Mouse (Mus musculus) midbrain, embryonic 15.5 days (tissue): Measurements from ENCODE around the gene Plxna2. TPM values are rescaled to one million over a fixed set of nuclear protein-coding genes. Genes with fewer than 3 reads are reported as not detected.

ENCODE experiments used
- ATAC-seq: fragments of 200-750 bp; cut with Nextera tagmentation; replicated peaks from 2 replicates; pipeline ENCODE4 v1.8.0; 2017; ENCODE audit warnings: moderate TSS enrichment
- H3K27ac ChIP-seq: fragments of 300-500 bp; sonication (generic); 2 replicates; pipeline ENCODE4 v1.5.1; 2015; ENCODE audit warnings: mild to moderate bottlenecking, inconsistent platforms
- H3K27me3 ChIP-seq: fragments of 300-500 bp; sonication (generic); replicated peaks from 2 replicates; pipeline ENCODE4 v1.6.1; 2015; ENCODE audit warnings: inconsistent platforms
- H3K36me3 ChIP-seq: fragments of 300-500 bp; sonication (generic); replicated peaks from 2 replicates; pipeline ENCODE4 v1.6.1; 2015; ENCODE audit warnings: inconsistent platforms
- H3K4me1 ChIP-seq: fragments of 300-500 bp; sonication (generic); 2 replicates; pipeline ENCODE4 v1.6.1; 2015; ENCODE audit warnings: inconsistent platforms
- H3K4me2 ChIP-seq: fragments of 300-500 bp; sonication (generic); 2 replicates; pipeline ENCODE4 v1.6.1; 2015; ENCODE audit warnings: inconsistent platforms, mild to moderate bottlenecking, moderate library complexity
- H3K4me3 ChIP-seq: fragments of 300-500 bp; sonication (generic); 2 replicates; pipeline ENCODE4 v1.5.1; 2015; ENCODE audit warnings: mild to moderate bottlenecking, inconsistent platforms
- H3K9ac ChIP-seq: fragments of 300-500 bp; sonication (generic); 2 replicates; pipeline ENCODE4 v1.6.1; 2015; ENCODE audit warnings: mild to moderate bottlenecking, inconsistent platforms
- H3K9me3 ChIP-seq: fragments of 300-500 bp; sonication (generic); 2 replicates; pipeline ENCODE4 v1.6.1; 2016; ENCODE audit warnings: inconsistent platforms
- WGBS: fragments of 180-500 bp; shearing (Covaris S2); methylation state at CpG from one replicate; pipeline ENCODE4 v1.1.7; 2015; ENCODE audit warnings: mixed read lengths; 5-methylcytosine and 5-hydroxymethylcytosine counted together
- polyA plus RNA-seq: library from polyadenylated mRNA; unstranded; fragments of >200 nt; fragmentation: Nextera tagmentation; extraction: Ambion mirVana; gene quantifications from 2 replicates; pipeline ENCODE4 v1.2.1, GENCODE M21; 2015

Plxna2 gene
- polyA plus RNA-seq, 1 experiment from 2014 or later, result 22.4 TPM

DNA sequence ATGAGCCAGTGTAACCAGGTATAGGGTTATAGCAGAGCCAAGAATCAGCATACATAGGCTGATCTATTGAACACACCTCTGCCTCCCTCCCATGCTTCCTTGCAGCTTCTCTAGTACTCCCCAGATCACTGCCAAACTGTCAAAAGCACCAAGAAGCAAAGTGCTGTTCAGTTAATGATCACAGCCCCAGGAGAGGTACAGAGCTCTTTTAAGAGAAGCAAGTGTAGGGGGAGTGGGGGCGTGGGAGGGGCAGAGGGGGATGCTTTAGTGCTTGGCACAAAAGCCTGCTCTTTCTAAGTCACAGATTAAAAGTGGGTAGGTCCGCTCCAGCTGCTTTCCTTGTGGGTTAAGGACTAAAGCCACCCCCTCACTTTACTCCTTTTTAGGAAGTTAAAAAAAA is 85.2 kb downstream of the Plxna2 start:
- H3K36me3 ChIP-seq, result no peaks in the 10 kb centered on the region
- H3K4me1 ChIP-seq, result peaks cover 5% of the 10 kb centered on the region; the same call in 1 of the 2 replicates
- H3K4me2 ChIP-seq, result no peak overlapping the region
- no peak overlapping the region for H3K27ac ChIP-seq
- no peaks in the 10 kb centered on the region for H3K9me3 ChIP-seq
- H3K27me3 ChIP-seq, result no peaks in the 10 kb centered on the region
- H3K9ac ChIP-seq, result no peak overlapping the region
- H3K4me3 ChIP-seq, result no peak overlapping the region
- peak; percentile 47; the same call in 1 of the 2 replicates for ATAC-seq
- WGBS, result 29% methylated on average over 2 of the region's 2 CpGs

DNA sequence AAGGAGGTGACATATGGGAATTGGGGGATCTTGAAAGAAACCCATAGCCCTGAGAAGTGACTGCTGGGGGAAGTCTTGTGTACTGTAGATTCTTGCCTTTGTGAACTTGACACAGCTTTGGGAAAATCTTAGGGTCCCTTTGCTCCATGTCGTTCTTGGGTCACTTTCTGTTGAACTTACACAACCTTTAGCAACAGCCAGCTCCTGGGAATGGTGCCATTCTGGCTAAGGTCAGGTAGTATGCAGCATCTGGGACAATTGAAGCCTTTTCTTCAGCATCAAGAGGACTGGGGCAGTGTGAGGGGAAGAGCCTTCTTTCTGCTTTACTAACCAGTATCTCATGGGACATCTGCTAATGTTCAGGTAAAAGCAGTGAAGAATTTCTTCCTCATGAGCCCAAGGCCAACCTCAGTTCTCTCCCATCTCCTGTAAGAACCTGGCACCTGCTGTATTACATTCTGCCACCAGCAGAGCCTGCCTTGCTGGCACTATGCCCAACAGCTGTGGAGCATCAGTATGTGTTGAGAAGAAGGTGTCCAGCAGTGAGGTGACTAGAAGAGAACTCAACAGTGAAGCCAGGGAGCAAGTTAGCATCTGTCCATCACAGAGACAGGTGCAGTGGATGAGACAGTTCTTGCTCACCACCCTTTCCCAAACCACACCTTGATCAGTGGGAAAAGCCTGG is 86.3 kb downstream of the Plxna2 start:
- no peak overlapping the region for H3K27ac ChIP-seq
- H3K4me2 ChIP-seq, result no peak overlapping the region
- no peaks in the 10 kb centered on the region for H3K27me3 ChIP-seq
- H3K9ac ChIP-seq, result no peak overlapping the region
- WGBS, result 90% methylated on average over 1 of the region's 1 CpGs
- no peaks in the 10 kb centered on the region for H3K9me3 ChIP-seq
- peaks cover 5% of the 10 kb centered on the region; the same call in 1 of the 2 replicates for H3K4me1 ChIP-seq
- no peak for ATAC-seq
- no peak overlapping the region for H3K4me3 ChIP-seq
- no peaks in the 10 kb centered on the region for H3K36me3 ChIP-seq

DNA sequence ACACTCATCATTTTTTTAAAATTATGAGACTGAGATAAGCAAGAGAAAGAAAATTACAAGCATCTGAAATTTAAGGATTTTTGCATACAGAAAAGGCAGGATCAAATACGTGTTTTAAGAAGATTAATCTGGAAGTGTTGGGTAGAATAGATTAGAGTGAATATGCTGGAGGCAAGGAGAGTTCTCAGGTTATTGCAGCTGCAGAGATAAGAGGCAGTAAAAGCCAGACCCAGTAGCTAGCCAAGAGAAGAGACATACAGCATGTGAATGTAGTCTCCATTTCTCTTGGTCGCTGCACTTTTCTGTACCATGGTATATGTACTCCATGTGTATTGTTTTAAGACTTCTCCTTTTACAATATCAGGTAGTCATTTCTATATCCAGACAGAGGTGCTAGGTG is 88.5 kb downstream of the Plxna2 start:
- Histone ChIP-seq H3K4me2 (no peak overlapping the region), H3K9me3 (no peaks in the 10 kb centered on the region), H3K4me1 (peaks cover 5% of the 10 kb centered on the region; the same call in 1 of the 2 replicates), H3K27ac (no peak overlapping the region), H3K27me3 (no peaks in the 10 kb centered on the region), H3K4me3 (no peak overlapping the region), H3K9ac (no peak overlapping the region), H3K36me3 (no peaks in the 10 kb centered on the region)
- ATAC-seq, result no peak
- 60% methylated on average over 2 of the region's 2 CpGs for WGBS

DNA sequence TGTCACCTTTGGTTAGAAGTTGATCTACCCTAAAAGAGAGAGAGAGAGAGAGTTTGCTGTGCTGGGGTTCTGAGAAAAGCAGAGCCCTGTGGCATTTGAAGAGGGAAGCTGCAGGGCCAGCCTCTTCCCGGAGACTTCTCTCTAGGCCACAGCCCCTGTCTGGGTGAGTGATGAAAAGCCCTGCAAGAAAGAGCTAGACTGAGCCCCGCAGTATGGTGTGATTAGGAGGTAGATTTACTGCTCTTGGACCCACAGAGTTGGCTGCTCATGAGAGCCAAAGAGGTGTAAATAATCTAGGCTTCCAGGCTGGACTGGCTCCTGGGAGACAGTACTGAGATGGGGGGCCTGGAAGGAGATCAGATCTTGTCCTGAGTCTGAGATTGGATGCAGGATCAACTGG is 94.4 kb downstream of the Plxna2 start:
- no peaks in the 10 kb centered on the region for H3K27me3 ChIP-seq
- no peaks in the 10 kb centered on the region for H3K9me3 ChIP-seq
- no peaks in the 10 kb centered on the region for H3K4me1 ChIP-seq
- no peaks in the 10 kb centered on the region for H3K36me3 ChIP-seq
- no peak overlapping the region for H3K4me3 ChIP-seq
- H3K27ac ChIP-seq, result no peak overlapping the region
- ATAC-seq, result no peak
- H3K4me2 ChIP-seq, result no peak overlapping the region
- 79% methylated on average over 2 of the region's 2 CpGs for WGBS
- H3K9ac ChIP-seq, result no peak overlapping the region

DNA sequence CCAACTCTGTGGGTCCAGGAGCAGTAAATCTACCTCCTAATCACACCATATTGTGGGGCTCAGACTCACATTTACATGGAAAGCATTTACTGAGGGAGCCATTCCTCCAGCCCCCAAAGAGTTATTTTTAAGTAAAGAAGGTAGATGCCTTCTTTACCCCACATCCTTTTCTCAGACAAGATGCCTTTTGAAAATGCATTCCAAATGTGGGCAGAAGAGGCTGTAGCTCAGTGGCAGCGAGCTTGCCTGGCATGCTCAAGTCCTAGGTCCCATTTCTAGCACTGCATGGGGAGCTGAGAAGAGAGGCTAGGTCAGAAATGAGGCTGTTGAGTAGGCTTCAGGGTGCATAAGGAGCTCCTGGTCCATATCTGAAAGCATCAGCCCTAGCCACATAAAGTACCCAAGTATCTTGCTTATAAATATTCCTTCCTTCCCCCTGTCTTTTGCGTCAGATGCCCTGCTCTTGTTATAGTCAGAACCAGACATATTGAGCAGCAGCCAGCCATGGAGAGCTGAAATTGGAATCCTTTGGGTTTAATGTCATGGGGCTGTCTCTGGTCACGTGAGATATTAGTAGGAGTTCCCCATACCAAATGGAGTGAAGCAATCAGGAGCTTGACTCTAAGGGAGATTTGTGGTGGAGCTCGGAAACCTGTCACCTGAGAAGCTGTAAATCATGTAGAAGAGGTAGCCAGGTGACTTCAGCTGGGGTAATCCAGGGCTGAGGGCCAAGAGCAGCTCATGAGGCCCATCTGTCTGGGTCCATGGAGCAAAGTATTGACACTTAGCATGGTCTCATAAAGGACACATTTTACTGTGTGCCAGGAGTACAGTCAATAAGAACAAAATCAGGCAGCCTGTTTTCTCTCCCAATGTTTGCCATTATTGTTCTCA is 96.4 kb downstream of the Plxna2 start:
- no peaks in the 10 kb centered on the region for H3K9me3 ChIP-seq
- H3K27me3 ChIP-seq, result no peaks in the 10 kb centered on the region
- no peaks in the 10 kb centered on the region for H3K36me3 ChIP-seq
- ATAC-seq, result no peak
- no peak overlapping the region for H3K4me3 ChIP-seq
- no peaks in the 10 kb centered on the region for H3K4me1 ChIP-seq
- no peak overlapping the region for H3K27ac ChIP-seq
- no peak overlapping the region for H3K9ac ChIP-seq
- H3K4me2 ChIP-seq, result no peak overlapping the region
- WGBS, result 87% methylated on average over 4 of the region's 4 CpGs

DNA sequence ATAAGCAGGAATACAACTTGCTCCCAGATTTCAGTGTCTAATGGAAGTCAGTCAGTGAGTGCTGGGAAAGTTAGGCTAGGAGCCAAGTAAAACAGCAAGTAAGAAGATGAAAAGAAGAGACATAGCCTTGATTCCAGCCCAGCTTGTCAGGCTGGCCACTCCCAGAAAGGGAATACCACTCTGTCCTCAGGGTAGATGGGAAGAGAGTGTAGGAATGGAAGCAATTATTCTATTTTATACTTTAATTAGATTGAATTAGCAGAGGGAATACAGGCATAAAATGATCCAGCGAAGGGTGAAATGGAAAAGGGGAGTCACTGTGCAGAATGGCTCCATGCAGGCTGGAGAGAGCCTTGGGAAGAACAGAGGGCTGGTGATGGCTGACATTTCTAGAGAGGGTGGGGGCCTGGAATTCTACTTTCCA is 99.4 kb downstream of the Plxna2 start:
- no peak for ATAC-seq
- no peak overlapping the region for H3K27ac ChIP-seq
- 48% methylated on average over 1 of the region's 1 CpGs for WGBS
- no peaks in the 10 kb centered on the region for H3K36me3 ChIP-seq
- H3K9ac ChIP-seq, result no peak overlapping the region
- no peak overlapping the region for H3K4me3 ChIP-seq
- H3K4me2 ChIP-seq, result no peak overlapping the region
- peaks cover 24% of the 10 kb centered on the region for H3K4me1 ChIP-seq
- H3K9me3 ChIP-seq, result no peaks in the 10 kb centered on the region
- no peaks in the 10 kb centered on the region for H3K27me3 ChIP-seq

DNA sequence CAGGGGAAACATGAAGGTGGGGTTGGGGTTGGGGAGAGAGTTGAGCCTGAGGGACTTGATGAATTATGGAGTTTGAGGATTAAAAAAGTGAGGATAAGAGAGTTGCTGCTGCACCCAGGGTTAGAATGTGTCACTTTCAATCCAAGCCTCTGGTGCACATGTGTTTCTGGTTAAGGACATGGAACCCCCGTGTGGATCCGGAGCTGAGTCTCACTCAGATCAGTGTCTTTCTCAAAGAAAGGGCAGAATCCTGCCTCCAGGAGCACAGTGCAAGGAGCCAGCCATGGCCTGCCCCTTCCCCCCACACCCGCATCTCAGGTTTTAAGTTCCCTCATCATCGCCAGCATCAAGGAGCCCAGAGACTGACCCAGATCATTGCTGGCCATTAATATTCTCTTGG is 102.4 kb downstream of the Plxna2 start:
- 57% methylated on average over 4 of the region's 4 CpGs for WGBS
- no peak overlapping the region for H3K9ac ChIP-seq
- no peaks in the 10 kb centered on the region for H3K27me3 ChIP-seq
- H3K36me3 ChIP-seq, result no peaks in the 10 kb centered on the region
- H3K27ac ChIP-seq, result no peak overlapping the region
- no peaks in the 10 kb centered on the region for H3K9me3 ChIP-seq
- no peak for ATAC-seq
- no peak overlapping the region for H3K4me3 ChIP-seq
- H3K4me2 ChIP-seq, result no peak overlapping the region
- peaks cover 24% of the 10 kb centered on the region for H3K4me1 ChIP-seq

DNA sequence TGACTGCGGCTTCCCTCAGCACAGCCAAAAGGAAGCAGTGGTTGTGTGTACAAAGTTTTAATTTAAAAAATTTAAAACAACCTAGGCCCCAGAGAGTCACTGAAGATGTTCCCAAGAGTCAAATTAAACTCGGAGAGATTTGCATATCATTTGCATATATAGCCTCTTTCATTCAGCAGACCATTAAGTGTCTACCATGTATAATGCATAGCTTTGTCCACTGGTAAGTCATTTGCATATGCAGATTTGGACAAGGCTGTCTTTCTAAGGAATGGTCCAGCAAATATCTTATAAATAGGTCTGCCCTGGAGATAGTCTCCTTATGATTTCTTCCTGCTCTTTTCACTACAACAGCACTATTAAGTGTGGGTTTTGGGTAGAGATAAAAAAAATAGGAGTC is 103.2 kb downstream of the Plxna2 start:
- Histone ChIP-seq H3K9ac (no peak overlapping the region), H3K4me2 (no peak overlapping the region), H3K27ac (peak overlapping the region; percentile 54), H3K4me1 (peaks cover 24% of the 10 kb centered on the region), H3K36me3 (no peaks in the 10 kb centered on the region), H3K27me3 (no peaks in the 10 kb centered on the region), H3K9me3 (no peaks in the 10 kb centered on the region), H3K4me3 (no peak overlapping the region)
- WGBS, result 42% methylated on average over 2 of the region's 2 CpGs
- peak; percentile 58 for ATAC-seq

DNA sequence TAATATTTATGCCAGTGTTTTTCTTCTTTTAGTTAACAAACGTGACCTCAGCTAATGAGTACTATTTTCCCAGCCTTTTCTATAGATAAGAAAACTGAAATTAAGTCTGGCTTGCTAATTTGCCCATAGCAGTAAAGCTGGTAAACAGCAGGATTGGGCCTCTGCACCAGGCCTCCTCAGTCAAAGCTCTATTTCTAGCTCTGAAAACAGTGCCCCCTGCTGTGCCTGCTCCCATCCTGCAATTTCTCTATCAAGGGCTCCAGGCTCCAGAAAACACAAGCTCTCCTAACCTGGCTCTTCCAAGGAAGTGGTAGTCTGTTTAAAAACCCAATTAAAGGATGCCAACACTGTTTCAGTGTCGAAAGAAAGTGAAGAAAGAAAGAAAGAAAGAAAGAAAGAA is 104.3 kb downstream of the Plxna2 start:
- Histone ChIP-seq H3K4me2 (no peak overlapping the region), H3K4me3 (no peak overlapping the region), H3K36me3 (no peaks in the 10 kb centered on the region), H3K27me3 (no peaks in the 10 kb centered on the region), H3K9me3 (no peaks in the 10 kb centered on the region), H3K27ac (no peak overlapping the region), H3K4me1 (peaks cover 24% of the 10 kb centered on the region), H3K9ac (no peak overlapping the region)
- ATAC-seq, result no peak
- WGBS, result 63% methylated on average over 2 of the region's 2 CpGs

DNA sequence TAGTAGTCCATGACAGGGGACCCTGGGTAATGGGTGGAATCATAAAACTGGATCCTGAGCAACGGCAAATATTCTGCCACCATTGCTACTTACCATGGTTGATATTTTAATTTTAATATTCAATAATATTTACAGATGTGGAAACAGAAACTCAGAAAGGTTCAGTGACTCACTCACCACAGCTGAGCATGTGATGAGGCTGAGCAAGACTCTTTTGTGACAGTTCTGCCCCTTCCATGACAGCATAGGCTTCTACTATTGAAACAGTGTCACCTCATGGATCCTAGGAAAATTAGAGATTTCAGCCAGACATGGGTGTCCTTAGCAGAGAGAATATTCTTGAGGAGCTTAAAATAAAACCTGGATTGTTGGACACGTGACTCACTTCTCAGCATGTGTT is 116.8 kb downstream of the Plxna2 start:
- no peak overlapping the region for H3K4me3 ChIP-seq
- no peak overlapping the region for H3K27ac ChIP-seq
- H3K4me1 ChIP-seq, result peaks cover 7% of the 10 kb centered on the region
- H3K9me3 ChIP-seq, result no peaks in the 10 kb centered on the region
- no peak overlapping the region for H3K4me2 ChIP-seq
- ATAC-seq, result no peak
- WGBS, result 91% methylated on average over 2 of the region's 2 CpGs
- no peaks in the 10 kb centered on the region for H3K27me3 ChIP-seq
- no peak overlapping the region for H3K9ac ChIP-seq
- no peaks in the 10 kb centered on the region for H3K36me3 ChIP-seq

DNA sequence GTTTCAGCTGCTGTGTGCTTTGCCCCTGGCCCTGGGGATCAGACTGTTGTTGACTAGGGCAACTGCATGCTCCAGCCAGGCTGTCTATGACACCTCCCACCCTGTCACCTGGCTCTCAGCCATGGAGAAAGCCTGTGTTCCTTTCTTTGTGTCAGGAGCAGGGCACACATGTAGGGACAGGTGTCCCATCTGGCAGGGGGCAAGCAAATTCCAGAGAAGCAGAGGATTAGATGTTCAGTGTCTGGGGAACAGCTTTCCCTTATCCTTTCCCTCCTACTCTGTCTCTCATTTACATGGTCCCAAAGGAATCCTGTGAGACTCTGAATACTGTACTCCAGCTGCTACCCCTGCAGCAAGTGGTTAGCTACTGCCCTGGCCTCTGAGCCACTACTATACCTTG is 121.9 kb downstream of the Plxna2 start:
- Histone ChIP-seq H3K4me1 (peaks cover 10% of the 10 kb centered on the region), H3K27me3 (no peaks in the 10 kb centered on the region), H3K36me3 (no peaks in the 10 kb centered on the region), H3K9me3 (no peaks in the 10 kb centered on the region), H3K27ac (no peak overlapping the region), H3K9ac (no peak overlapping the region), H3K4me2 (no peak overlapping the region), H3K4me3 (no peak overlapping the region)
- peak; percentile 69 for ATAC-seq

DNA sequence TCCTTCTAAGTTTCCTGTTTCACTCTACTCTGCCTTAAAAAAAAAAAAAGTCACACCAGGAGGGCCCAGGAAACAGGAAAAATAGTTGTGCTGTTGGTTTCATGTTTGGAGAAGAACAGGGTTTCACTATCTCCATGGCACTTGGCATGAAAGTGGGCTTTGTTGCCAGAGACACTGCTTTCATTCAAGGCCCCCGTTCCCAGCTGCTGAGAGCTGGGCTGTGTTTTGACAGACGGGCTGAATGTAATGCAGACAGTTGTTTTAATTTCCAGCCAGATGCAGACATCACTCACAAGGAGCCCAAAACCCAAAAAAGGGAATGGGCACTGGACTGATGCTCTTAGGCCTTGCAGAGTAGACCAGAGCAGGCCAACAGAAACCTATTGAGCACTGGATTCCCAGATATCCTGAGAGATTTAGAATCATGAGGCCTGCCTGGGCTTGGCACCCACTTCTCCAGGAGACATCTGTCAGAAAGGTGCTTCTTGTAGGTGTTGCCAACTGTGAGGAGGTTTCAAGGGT is 124.9 kb downstream of the Plxna2 start:
- Histone ChIP-seq H3K9ac (no peak overlapping the region), H3K27me3 (no peaks in the 10 kb centered on the region), H3K4me2 (no peak overlapping the region), H3K4me1 (peaks cover 28% of the 10 kb centered on the region), H3K4me3 (no peak overlapping the region), H3K36me3 (no peaks in the 10 kb centered on the region), H3K27ac (0 out of 2 replicates have a peak overlapping the region, but pooled peaks have one; percentile 13), H3K9me3 (no peaks in the 10 kb centered on the region)
- WGBS, result 29% methylated on average over 2 of the region's 2 CpGs
- no peak for ATAC-seq
